Mouse (Mus musculus) hindbrain, embryonic 14.5 days (tissue): ENCODE measurements at regions not wholly inside any gene's neighbourhood (a gene's known extent, or its start where the extent isn't known, plus 50 kb on each side); places are given as distances from the start of the nearest gene placed in this dataset.

Experiments used
- ATAC-seq: fragments of 200-750 bp; cut with Nextera tagmentation; 2 replicates; pipeline ENCODE4 v1.8.0; 2017; ENCODE audit warnings: moderate number of reproducible peaks, mild to moderate bottlenecking, moderate TSS enrichment, moderate library complexity; ENCODE audit not compliant: low FRiP score
- DNase-seq: peaks from one replicate; pipeline ENCODE4 v3.0.0-alpha.2; 2015; ENCODE audit warnings: low spot score
- H3K27ac ChIP-seq: fragments of 300-500 bp; sonication (generic); 2 replicates; pipeline ENCODE4 v1.5.1; 2014; ENCODE audit warnings: mild to moderate bottlenecking, moderate library complexity
- H3K27me3 ChIP-seq: fragments of 300-500 bp; sonication (generic); 2 replicates; pipeline ENCODE4 v1.6.1; 2014; ENCODE audit warnings: mild to moderate bottlenecking, low read length, mixed read lengths; ENCODE audit not compliant: control insufficient read depth, insufficient read depth
- H3K36me3 ChIP-seq: fragments of 300-500 bp; sonication (generic); replicated peaks from 2 replicates; pipeline ENCODE4 v1.6.1; 2014; ENCODE audit not compliant: control insufficient read depth, insufficient read depth
- H3K4me1 ChIP-seq: fragments of 300-500 bp; sonication (generic); replicated peaks from 2 replicates; pipeline ENCODE4 v1.6.1; 2014; ENCODE audit warnings: antibody characterized with exemption, low read length, mixed read lengths; ENCODE audit not compliant: control insufficient read depth, insufficient read depth
- H3K4me2 ChIP-seq: fragments of 300-500 bp; sonication (generic); replicated peaks from 2 replicates; pipeline ENCODE4 v1.6.1; 2014; ENCODE audit warnings: mild to moderate bottlenecking, moderate library complexity
- H3K4me3 ChIP-seq: fragments of 300-500 bp; sonication (generic); replicated peaks from 2 replicates; pipeline ENCODE4 v1.5.1; 2014; ENCODE audit warnings: mild to moderate bottlenecking, low read length
- H3K9ac ChIP-seq: fragments of 300-500 bp; sonication (generic); 2 replicates; pipeline ENCODE4 v1.6.1; 2014
- H3K9me3 ChIP-seq: fragments of 300-500 bp; sonication (generic); 2 replicates; pipeline ENCODE4 v1.6.1; 2016; ENCODE audit warnings: low read length; ENCODE audit not compliant: control insufficient read depth
- WGBS: fragments of 180-500 bp; shearing (Covaris S2); extraction: QIAGEN DNeasy Blood & Tissue Kit; methylation state at CpG from one replicate; pipeline ENCODE4 v1.1.7; 2014; 5-methylcytosine and 5-hydroxymethylcytosine counted together

GRCm38 (mm10) chr14:103933813-103934212 lies 89.6 kb upstream of the Ednrb start:
- Histone ChIP-seq H3K4me2 (no peak overlapping the region), H3K36me3 (no peaks in the 10 kb centered on the region), H3K27ac (no peak overlapping the region), H3K9me3 (no peaks in the 10 kb centered on the region), H3K9ac (no peak overlapping the region), H3K27me3 (no peaks in the 10 kb centered on the region), H3K4me3 (no peak overlapping the region), H3K4me1 (no peaks in the 10 kb centered on the region)
- ATAC-seq (no peak), DNase-seq (no peak)
- WGBS, result 91% methylated on average over 3 of the region's 3 CpGs

GRCm38 (mm10) chr14:103932170-103932569 lies 88.0 kb upstream of the Ednrb start:
- WGBS, result 90% methylated on average over 7 of the region's 7 CpGs
- no peaks in the 10 kb centered on the region for H3K36me3 ChIP-seq

GRCm38 (mm10) chr14:103929734-103930364 lies 85.6 kb upstream of the Ednrb start:
- no peak overlapping the region for H3K27ac ChIP-seq
- no peak for DNase-seq
- ATAC-seq, result no peak
- H3K9ac ChIP-seq, result no peak overlapping the region
- H3K4me2 ChIP-seq, result no peak overlapping the region
- H3K4me1 ChIP-seq, result no peaks in the 10 kb centered on the region
- H3K36me3 ChIP-seq, result no peaks in the 10 kb centered on the region
- no peaks in the 10 kb centered on the region for H3K9me3 ChIP-seq
- no peaks in the 10 kb centered on the region for H3K27me3 ChIP-seq
- no peak overlapping the region for H3K4me3 ChIP-seq
- 95% methylated on average over 11 of the region's 11 CpGs for WGBS

More at GRCm38 (mm10) chr14:103932170-103932569, 88.0 kb upstream of the Ednrb start:
- H3K27me3 ChIP-seq, result no peaks in the 10 kb centered on the region
- H3K4me1 ChIP-seq, result no peaks in the 10 kb centered on the region
- no peaks in the 10 kb centered on the region for H3K9me3 ChIP-seq
- ATAC-seq, result no peak
- H3K4me2 ChIP-seq, result no peak overlapping the region
- DNase-seq, result no peak
- no peak overlapping the region for H3K27ac ChIP-seq
- no peak overlapping the region for H3K9ac ChIP-seq
- H3K4me3 ChIP-seq, result no peak overlapping the region

- WGBS, result 74% methylated on average over 6 of the region's 6 CpGs
- H3K27ac ChIP-seq, result no peak overlapping the region
- no peaks in the 10 kb centered on the region for H3K9me3 ChIP-seq
- no peak for ATAC-seq
- H3K4me2 ChIP-seq, result no peak overlapping the region
- DNase-seq, result no peak
- no peaks in the 10 kb centered on the region for H3K4me1 ChIP-seq
- no peaks in the 10 kb centered on the region for H3K27me3 ChIP-seq
- H3K36me3 ChIP-seq, result no peaks in the 10 kb centered on the region
- no peak overlapping the region for H3K9ac ChIP-seq
- H3K4me3 ChIP-seq, result no peak overlapping the region
Observed at GRCm38 (mm10) chr14:103929155-103929729, 85.0 kb upstream of the Ednrb start.

GRCm38 (mm10) chr14:103920169-103920568 lies 76.0 kb upstream of the Ednrb start:
- no peak overlapping the region for H3K27ac ChIP-seq
- no peak overlapping the region for H3K4me3 ChIP-seq
- H3K27me3 ChIP-seq, result no peaks in the 10 kb centered on the region
- 77% methylated on average over 5 of the region's 5 CpGs for WGBS
- no peak for ATAC-seq
- no peak overlapping the region for H3K4me2 ChIP-seq
- H3K9me3 ChIP-seq, result no peaks in the 10 kb centered on the region
- DNase-seq, result no peak
- no peaks in the 10 kb centered on the region for H3K36me3 ChIP-seq
- no peaks in the 10 kb centered on the region for H3K4me1 ChIP-seq
- no peak overlapping the region for H3K9ac ChIP-seq

GRCm38 (mm10) chr14:103919380-103919779 lies 75.2 kb upstream of the Ednrb start:
- no peak for ATAC-seq
- 83% methylated on average over 4 of the region's 4 CpGs for WGBS
- H3K36me3 ChIP-seq, result no peaks in the 10 kb centered on the region

GRCm38 (mm10) chr14:103913453-103913852 lies 69.3 kb upstream of the Ednrb start:
- H3K4me3 ChIP-seq, result no peak overlapping the region
- no peak overlapping the region for H3K4me2 ChIP-seq
- ATAC-seq, result no peak
- 89% methylated on average over 4 of the region's 4 CpGs for WGBS
- H3K27ac ChIP-seq, result no peak overlapping the region
- H3K9me3 ChIP-seq, result no peaks in the 10 kb centered on the region
- DNase-seq, result no peak
- H3K4me1 ChIP-seq, result no peaks in the 10 kb centered on the region
- H3K9ac ChIP-seq, result no peak overlapping the region
- H3K27me3 ChIP-seq, result no peaks in the 10 kb centered on the region
- H3K36me3 ChIP-seq, result no peaks in the 10 kb centered on the region

More at GRCm38 (mm10) chr14:103919380-103919779, 75.2 kb upstream of the Ednrb start:
- H3K9me3 ChIP-seq, result no peaks in the 10 kb centered on the region
- H3K4me2 ChIP-seq, result no peak overlapping the region
- H3K4me3 ChIP-seq, result no peak overlapping the region
- DNase-seq, result no peak
- no peaks in the 10 kb centered on the region for H3K4me1 ChIP-seq
- no peak overlapping the region for H3K9ac ChIP-seq
- no peaks in the 10 kb centered on the region for H3K27me3 ChIP-seq
- H3K27ac ChIP-seq, result no peak overlapping the region

GRCm38 (mm10) chr14:103911707-103912106 lies 67.5 kb upstream of the Ednrb start:
- peak overlapping the region; percentile 36; the same call in 1 of the 2 replicates for H3K27ac ChIP-seq
- no peak for ATAC-seq
- 71% methylated on average over 4 of the region's 4 CpGs for whole genome bisulfite sequencing

GRCm38 (mm10) chr14:103911280-103911679 lies 67.1 kb upstream of the Ednrb start:
- H3K9me3 ChIP-seq, result no peaks in the 10 kb centered on the region
- peak; percentile 59; the same call in 1 of the 2 replicates for ATAC-seq
- 87% methylated on average over 1 of the region's 1 CpGs for WGBS
- no peaks in the 10 kb centered on the region for H3K36me3 ChIP-seq
- H3K27me3 ChIP-seq, result no peaks in the 10 kb centered on the region
- H3K9ac ChIP-seq, result no peak overlapping the region
- H3K4me1 ChIP-seq, result no peaks in the 10 kb centered on the region
- H3K4me2 ChIP-seq, result no peak overlapping the region
- DNase-seq, result no peak
- no peak overlapping the region for H3K4me3 ChIP-seq
- H3K27ac ChIP-seq, result no peak overlapping the region

More at GRCm38 (mm10) chr14:103911707-103912106, 67.5 kb upstream of the Ednrb start:
- no peak for DNase-seq
- no peaks in the 10 kb centered on the region for H3K36me3 ChIP-seq
- H3K27me3 ChIP-seq, result no peaks in the 10 kb centered on the region
- no peaks in the 10 kb centered on the region for H3K9me3 ChIP-seq
- no peak overlapping the region for H3K4me3 ChIP-seq
- no peak overlapping the region for H3K9ac ChIP-seq
- H3K4me1 ChIP-seq, result no peaks in the 10 kb centered on the region
- H3K4me2 ChIP-seq, result no peak overlapping the region
